Mouse (Mus musculus): ENCODE measurements around the gene Pum2. TPM values are rescaled to one million over a fixed set of nuclear protein-coding genes. Genes with fewer than 3 reads are reported as not detected.
A peak's percentile ranks its signal among the peaks of the same experiment; 100 is the strongest.
"Not testable (repeated sequence)": the region's sequence is repeated elsewhere in the genome, so short reads cannot be mapped to it uniquely, and the experiment has no call there.

Pum2 gene
- polyA plus RNA-seq (2015; fragmentation: Nextera tagmentation; extraction: Ambion mirVana): 42.0 and 42.1 TPM in 2 replicates

- peak within 1 kb of the TSS; percentile 100 for H3K9ac ChIP-seq (ENCODE audit: low read length)
- peak within 1 kb of the TSS; percentile 94 for H3K4me3 ChIP-seq (ENCODE audit: low read length)
- no peaks in the 10 kb centered on the region for H3K27me3 ChIP-seq (ENCODE audit: control insufficient read depth, insufficient read depth, low read depth, low read length)
- ATAC-seq (ENCODE audit: low read depth): peak; percentile 98
- peaks cover 18% of the 10 kb centered on the region for H3K4me1 ChIP-seq (replicated peaks; ENCODE audit: control insufficient read depth, insufficient read depth, low read length)
- no peaks in the 10 kb centered on the region for H3K36me3 ChIP-seq (ENCODE audit: control insufficient read depth, insufficient read depth, low read length)
- 0% methylated on average over 29 of the region's 41 CpGs for WGBS
- peak within 1 kb of the TSS; percentile 85 for H3K4me2 ChIP-seq (ENCODE audit: low read depth, low read length)
- H3K9me3 ChIP-seq (ENCODE audit: control insufficient read depth, low read length): no peaks in the 10 kb centered on the region
- H3K27ac ChIP-seq (ENCODE audit: low read length): peak within 1 kb of the TSS; percentile 96
These were observed at the start of gene Pum2 for GRCm38 (mm10) chr12:8673974-8674306. Pum2 (plus strand) TSS chr12:8674134.

GRCm38 (mm10) chr12:8629537-8629936, 44.4 kb upstream of the Pum2 start:
- ATAC-seq (ENCODE audit: low read depth): no peak
- no peaks in the 10 kb centered on the region for H3K36me3 ChIP-seq (ENCODE audit: control insufficient read depth, insufficient read depth, low read length)
- H3K9me3 ChIP-seq (ENCODE audit: control insufficient read depth, low read length): no peaks in the 10 kb centered on the region
- no peak overlapping the region for H3K27ac ChIP-seq (ENCODE audit: low read length)
- H3K4me2 ChIP-seq (ENCODE audit: low read depth, low read length): no peak overlapping the region
- H3K9ac ChIP-seq (ENCODE audit: low read length): no peak overlapping the region
- H3K27me3 ChIP-seq (ENCODE audit: control insufficient read depth, insufficient read depth, low read depth, low read length): no peaks in the 10 kb centered on the region
- H3K4me3 ChIP-seq (ENCODE audit: low read length): no peak overlapping the region
- WGBS: 86% methylated on average over 6 of the region's 6 CpGs
- no peaks in the 10 kb centered on the region for H3K4me1 ChIP-seq (replicated peaks; ENCODE audit: control insufficient read depth, insufficient read depth, low read length)

GRCm38 (mm10) chr12:8631691-8632090, 42.2 kb upstream of the Pum2 start:
- H3K9me3 ChIP-seq (ENCODE audit: control insufficient read depth, low read length): no peaks in the 10 kb centered on the region
- ATAC-seq (ENCODE audit: low read depth): no peak
- H3K4me3 ChIP-seq (ENCODE audit: low read length): no peak overlapping the region
- H3K27me3 ChIP-seq (ENCODE audit: control insufficient read depth, insufficient read depth, low read depth, low read length): no peaks in the 10 kb centered on the region
- no peaks in the 10 kb centered on the region for H3K4me1 ChIP-seq (replicated peaks; ENCODE audit: control insufficient read depth, insufficient read depth, low read length)
- H3K36me3 ChIP-seq (ENCODE audit: control insufficient read depth, insufficient read depth, low read length): no peaks in the 10 kb centered on the region
- 89% methylated on average over 1 of the region's 1 CpGs for WGBS
- no peak overlapping the region for H3K4me2 ChIP-seq (ENCODE audit: low read depth, low read length)
- H3K27ac ChIP-seq (ENCODE audit: low read length): no peak overlapping the region
- H3K9ac ChIP-seq (ENCODE audit: low read length): no peak overlapping the region

GRCm38 (mm10) chr12:8632737-8633365, 41.1 kb upstream of the Pum2 start:
- no peaks in the 10 kb centered on the region for H3K9me3 ChIP-seq (ENCODE audit: control insufficient read depth, low read length)
- no peaks in the 10 kb centered on the region for H3K36me3 ChIP-seq (ENCODE audit: control insufficient read depth, insufficient read depth, low read length)
- H3K4me1 ChIP-seq (replicated peaks; ENCODE audit: control insufficient read depth, insufficient read depth, low read length): no peaks in the 10 kb centered on the region
- H3K4me2 ChIP-seq (ENCODE audit: low read depth, low read length): no peak overlapping the region
- 79% methylated on average over 2 of the region's 2 CpGs for WGBS
- no peak overlapping the region for H3K27ac ChIP-seq (ENCODE audit: low read length)
- no peak overlapping the region for H3K4me3 ChIP-seq (ENCODE audit: low read length)
- ATAC-seq (ENCODE audit: low read depth): no peak
- H3K27me3 ChIP-seq (ENCODE audit: control insufficient read depth, insufficient read depth, low read depth, low read length): no peaks in the 10 kb centered on the region
- no peak overlapping the region for H3K9ac ChIP-seq (ENCODE audit: low read length)

GRCm38 (mm10) chr12:8634306-8634705, 39.6 kb upstream of the Pum2 start:
- H3K9me3 ChIP-seq (ENCODE audit: control insufficient read depth, low read length): no peaks in the 10 kb centered on the region
- 92% methylated on average over 1 of the region's 1 CpGs for WGBS
- no peak overlapping the region for H3K27ac ChIP-seq (ENCODE audit: low read length)
- H3K36me3 ChIP-seq (ENCODE audit: control insufficient read depth, insufficient read depth, low read length): no peaks in the 10 kb centered on the region
- no peak overlapping the region for H3K4me3 ChIP-seq (ENCODE audit: low read length)
- no peak overlapping the region for H3K4me2 ChIP-seq (ENCODE audit: low read depth, low read length)
- ATAC-seq (ENCODE audit: low read depth): no peak
- H3K4me1 ChIP-seq (replicated peaks; ENCODE audit: control insufficient read depth, insufficient read depth, low read length): no peaks in the 10 kb centered on the region
- no peak overlapping the region for H3K9ac ChIP-seq (ENCODE audit: low read length)
- H3K27me3 ChIP-seq (ENCODE audit: control insufficient read depth, insufficient read depth, low read depth, low read length): no peaks in the 10 kb centered on the region

- H3K4me2 ChIP-seq (ENCODE audit: low read depth, low read length): no peak overlapping the region
- H3K9me3 ChIP-seq (ENCODE audit: control insufficient read depth, low read length): no peaks in the 10 kb centered on the region
- no peak overlapping the region for H3K27ac ChIP-seq (ENCODE audit: low read length)
- ATAC-seq (ENCODE audit: low read depth): no peak
- no peaks in the 10 kb centered on the region for H3K27me3 ChIP-seq (ENCODE audit: control insufficient read depth, insufficient read depth, low read depth, low read length)
- 98% methylated on average over 4 of the region's 4 CpGs for WGBS
- H3K36me3 ChIP-seq (ENCODE audit: control insufficient read depth, insufficient read depth, low read length): no peaks in the 10 kb centered on the region
- H3K4me1 ChIP-seq (replicated peaks; ENCODE audit: control insufficient read depth, insufficient read depth, low read length): no peaks in the 10 kb centered on the region
- no peak overlapping the region for H3K4me3 ChIP-seq (ENCODE audit: low read length)
- H3K9ac ChIP-seq (ENCODE audit: low read length): no peak overlapping the region
These were observed 38.4 kb upstream of the Pum2 start for GRCm38 (mm10) chr12:8635546-8635945.

- no peak overlapping the region for H3K27ac ChIP-seq (ENCODE audit: low read length)
- no peak overlapping the region for H3K9ac ChIP-seq (ENCODE audit: low read length)
- H3K36me3 ChIP-seq (ENCODE audit: control insufficient read depth, insufficient read depth, low read length): no peaks in the 10 kb centered on the region
- H3K4me2 ChIP-seq (ENCODE audit: low read depth, low read length): no peak overlapping the region
- no peaks in the 10 kb centered on the region for H3K9me3 ChIP-seq (ENCODE audit: control insufficient read depth, low read length)
- ATAC-seq (ENCODE audit: low read depth): no peak
- no peaks in the 10 kb centered on the region for H3K4me1 ChIP-seq (replicated peaks; ENCODE audit: control insufficient read depth, insufficient read depth, low read length)
- 85% methylated on average over 14 of the region's 14 CpGs for WGBS
- no peak overlapping the region for H3K4me3 ChIP-seq (ENCODE audit: low read length)
- H3K27me3 ChIP-seq (ENCODE audit: control insufficient read depth, insufficient read depth, low read depth, low read length): no peaks in the 10 kb centered on the region
These were observed 37.0 kb upstream of the Pum2 start for GRCm38 (mm10) chr12:8636945-8637344.

GRCm38 (mm10) chr12:8638411-8639087, 35.4 kb upstream of the Pum2 start:
- not testable (repeated sequence) for H3K27me3 ChIP-seq (ENCODE audit: control insufficient read depth, insufficient read depth, low read depth, low read length); H3K36me3 ChIP-seq (ENCODE audit: control insufficient read depth, insufficient read depth, low read length); ATAC-seq (ENCODE audit: low read depth); H3K4me1 ChIP-seq (replicated peaks; ENCODE audit: control insufficient read depth, insufficient read depth, low read length); H3K9me3 ChIP-seq (ENCODE audit: control insufficient read depth, low read length); H3K9ac ChIP-seq (ENCODE audit: low read length); H3K4me2 ChIP-seq (ENCODE audit: low read depth, low read length); H3K27ac ChIP-seq (ENCODE audit: low read length); H3K4me3 ChIP-seq (ENCODE audit: low read length)
- WGBS: 74% methylated on average over 10 of the region's 10 CpGs

- not testable (repeated sequence) for H3K36me3 ChIP-seq (ENCODE audit: control insufficient read depth, insufficient read depth, low read length); H3K9me3 ChIP-seq (ENCODE audit: control insufficient read depth, low read length); ATAC-seq (ENCODE audit: low read depth); H3K27me3 ChIP-seq (ENCODE audit: control insufficient read depth, insufficient read depth, low read depth, low read length); H3K27ac ChIP-seq (ENCODE audit: low read length); H3K4me1 ChIP-seq (replicated peaks; ENCODE audit: control insufficient read depth, insufficient read depth, low read length)
- H3K4me2 ChIP-seq (ENCODE audit: low read depth, low read length): peak overlapping the region; percentile 59
- H3K4me3 ChIP-seq (ENCODE audit: low read length): peak overlapping the region; percentile 94
- 0% methylated on average over 2 of the region's 2 CpGs for WGBS
- H3K9ac ChIP-seq (ENCODE audit: low read length): peak overlapping the region; percentile 57; the same call in 1 of the 2 replicates
These were observed 33.7 kb upstream of the Pum2 start for GRCm38 (mm10) chr12:8640186-8640585.

Measured in lung, embryonic 16.5 days (tissue).